Mouse (Mus musculus): ENCODE results near the gene Ankrd44. TPM values are rescaled to one million over a fixed set of nuclear protein-coding genes. Genes with fewer than 3 reads are reported as not detected.

The Ankrd44 gene
- polyA plus RNA-seq, 1 experiment from 2014 or later, result 7.8 TPM

DNA sequence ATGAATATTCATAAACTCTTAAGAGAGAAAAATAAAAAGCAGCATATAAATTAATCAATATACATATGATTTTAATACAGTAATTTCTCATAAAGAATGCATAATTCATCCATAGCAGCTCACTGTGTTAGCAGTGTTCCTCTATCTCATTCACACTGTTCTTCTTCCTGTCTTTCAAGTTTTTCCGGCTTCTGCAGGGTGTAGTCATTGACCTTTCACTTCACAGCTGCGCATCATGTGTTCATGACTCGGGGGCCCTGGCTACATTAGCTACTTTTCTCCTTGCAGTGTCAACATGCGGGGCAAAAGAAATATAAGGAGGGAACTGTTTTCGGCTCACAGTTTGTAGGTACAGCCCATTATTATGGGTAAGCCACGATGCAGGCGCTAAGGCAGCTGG is 314.3 kb downstream of the Ankrd44 start:
- Histone ChIP-seq H3K27ac (replicated peaks) (no peak overlapping the region), H3K9me3 (replicated peaks) (no peaks in the 10 kb centered on the region), H3K36me3 (no peaks in the 10 kb centered on the region), H3K27me3 (ENCODE audit: low read depth, poor library complexity, severe bottlenecking) (no peaks in the 10 kb centered on the region), H3K4me1 (0 out of 2 replicates have a peak, but pooled peaks cover 5% of the 10 kb centered on the region), H3K4me3 (no peak overlapping the region)
- WGBS, result 89% methylated on average over 7 of the region's 7 CpGs
- DNase-seq (ENCODE audit: low spot score), result no peak

DNA sequence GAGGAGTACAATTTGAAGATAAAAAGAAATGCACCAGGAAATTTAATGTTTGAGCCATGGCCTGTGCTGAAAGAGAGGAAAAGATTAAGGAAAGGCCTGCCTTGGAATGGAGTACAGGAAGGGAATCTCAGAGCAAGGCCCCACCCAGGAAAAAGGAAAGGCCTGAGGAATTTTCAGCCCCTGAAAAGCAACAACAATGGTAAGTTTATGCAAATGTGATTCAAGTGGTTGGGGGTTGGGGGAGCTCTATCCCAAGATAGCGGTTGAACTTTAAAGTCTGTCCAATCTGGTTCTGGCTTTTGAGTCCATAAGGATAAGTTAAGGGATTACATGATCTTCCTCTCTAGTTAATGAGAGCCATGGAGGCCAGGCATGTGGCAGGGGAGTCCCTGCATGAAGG is 319.3 kb downstream of the Ankrd44 start:
- H3K9me3 ChIP-seq (replicated peaks), result no peaks in the 10 kb centered on the region
- no peak for DNase-seq (ENCODE audit: low spot score)
- 0 out of 2 replicates have a peak, but pooled peaks cover 5% of the 10 kb centered on the region for H3K4me1 ChIP-seq
- no peak overlapping the region for H3K27ac ChIP-seq (replicated peaks)
- 57% methylated on average over 1 of the region's 1 CpGs for whole genome bisulfite sequencing
- no peaks in the 10 kb centered on the region for H3K36me3 ChIP-seq
- no peak overlapping the region for H3K4me3 ChIP-seq
- no peaks in the 10 kb centered on the region for H3K27me3 ChIP-seq (ENCODE audit: low read depth, poor library complexity, severe bottlenecking)

DNA sequence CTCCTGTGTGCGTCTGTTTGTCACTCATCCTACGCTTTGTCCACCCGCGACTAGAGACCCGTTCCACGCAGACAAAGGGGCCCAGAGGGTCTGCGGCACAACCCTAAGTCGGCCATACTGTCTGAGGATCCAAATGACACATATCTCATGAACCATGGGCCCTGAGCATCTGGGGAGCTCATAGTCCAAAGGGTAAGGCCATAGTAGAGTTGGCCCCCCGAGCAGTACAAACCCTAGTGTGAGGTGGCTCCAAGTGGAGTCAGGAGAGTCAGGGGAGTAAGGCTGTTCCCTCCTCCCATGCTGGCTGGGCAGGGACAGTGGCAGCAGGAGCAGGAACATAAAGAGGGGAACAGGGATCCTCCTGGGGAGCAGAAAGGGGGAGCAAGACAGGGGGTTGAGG is 324.5 kb downstream of the Ankrd44 start:
- H3K27ac ChIP-seq (replicated peaks), result no peak overlapping the region
- no peaks in the 10 kb centered on the region for H3K9me3 ChIP-seq (replicated peaks)
- WGBS, result 96% methylated on average over 9 of the region's 9 CpGs
- no peak overlapping the region for H3K4me3 ChIP-seq
- no peaks in the 10 kb centered on the region for H3K27me3 ChIP-seq (ENCODE audit: low read depth, poor library complexity, severe bottlenecking)
- H3K4me1 ChIP-seq, result no peaks in the 10 kb centered on the region
- H3K36me3 ChIP-seq, result no peaks in the 10 kb centered on the region
- DNase-seq (ENCODE audit: low spot score), result no peak

DNA sequence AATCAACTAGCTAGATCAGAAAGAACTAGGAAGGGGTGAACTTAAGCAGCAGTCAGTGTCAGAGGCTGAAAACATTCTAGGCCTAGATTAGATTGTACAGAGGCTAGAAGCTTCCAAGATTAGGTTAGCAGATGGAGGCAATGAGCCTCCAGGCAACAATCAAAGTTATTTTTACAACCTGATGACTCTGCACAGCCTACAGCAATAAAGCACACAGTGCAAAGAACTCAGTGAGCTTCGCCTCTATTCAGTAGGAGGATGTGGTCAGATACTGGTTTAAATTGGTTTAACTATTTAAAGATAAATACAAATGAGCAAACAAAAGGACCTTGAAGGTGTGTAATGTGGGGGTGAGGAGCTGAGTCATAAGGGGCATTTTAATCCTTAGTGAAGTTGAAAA is 325.9 kb downstream of the Ankrd44 start:
- H3K4me3 ChIP-seq, result no peak overlapping the region
- H3K27me3 ChIP-seq (ENCODE audit: low read depth, poor library complexity, severe bottlenecking), result no peaks in the 10 kb centered on the region
- no peaks in the 10 kb centered on the region for H3K4me1 ChIP-seq
- H3K36me3 ChIP-seq, result no peaks in the 10 kb centered on the region
- no peaks in the 10 kb centered on the region for H3K9me3 ChIP-seq (replicated peaks)
- 90% methylated on average over 1 of the region's 1 CpGs for WGBS
- no peak overlapping the region for H3K27ac ChIP-seq (replicated peaks)
- no peak for DNase-seq (ENCODE audit: low spot score)

DNA sequence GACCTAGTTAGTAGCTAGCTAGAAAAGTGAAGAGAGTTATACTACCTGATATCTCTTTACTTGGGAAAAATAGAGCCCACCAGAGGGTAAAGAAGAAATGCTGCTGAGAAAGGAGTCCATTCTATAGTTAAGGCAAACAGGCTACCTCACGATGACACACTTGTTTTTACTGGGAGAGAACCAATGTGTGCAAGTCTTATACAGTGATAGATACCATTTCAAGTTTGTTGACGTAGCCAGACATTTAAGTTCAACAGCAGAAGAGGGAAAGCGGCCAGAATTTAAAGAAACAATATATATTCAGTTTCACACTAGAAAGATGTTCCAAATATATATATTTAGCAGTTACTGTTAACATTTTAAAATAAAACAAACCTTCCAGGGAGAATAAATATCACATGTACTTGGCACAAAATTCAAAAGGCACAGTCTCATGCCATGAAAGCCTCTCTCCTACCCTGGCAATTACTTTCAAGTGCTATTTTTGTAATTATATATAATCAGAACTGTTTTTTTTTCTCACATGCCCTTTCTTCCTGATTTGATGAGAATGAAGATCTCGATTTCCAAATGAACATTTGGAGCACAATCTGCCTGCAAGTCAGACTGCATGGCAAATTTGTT is 328.5 kb downstream of the Ankrd44 start:
- no peak overlapping the region for H3K4me3 ChIP-seq
- no peaks in the 10 kb centered on the region for H3K36me3 ChIP-seq
- no peaks in the 10 kb centered on the region for H3K27me3 ChIP-seq (ENCODE audit: low read depth, poor library complexity, severe bottlenecking)
- no peaks in the 10 kb centered on the region for H3K4me1 ChIP-seq
- no peak for DNase-seq (ENCODE audit: low spot score)
- WGBS, result 90% methylated on average over 4 of the region's 4 CpGs
- H3K27ac ChIP-seq (replicated peaks), result no peak overlapping the region
- H3K9me3 ChIP-seq (replicated peaks), result no peaks in the 10 kb centered on the region

DNA sequence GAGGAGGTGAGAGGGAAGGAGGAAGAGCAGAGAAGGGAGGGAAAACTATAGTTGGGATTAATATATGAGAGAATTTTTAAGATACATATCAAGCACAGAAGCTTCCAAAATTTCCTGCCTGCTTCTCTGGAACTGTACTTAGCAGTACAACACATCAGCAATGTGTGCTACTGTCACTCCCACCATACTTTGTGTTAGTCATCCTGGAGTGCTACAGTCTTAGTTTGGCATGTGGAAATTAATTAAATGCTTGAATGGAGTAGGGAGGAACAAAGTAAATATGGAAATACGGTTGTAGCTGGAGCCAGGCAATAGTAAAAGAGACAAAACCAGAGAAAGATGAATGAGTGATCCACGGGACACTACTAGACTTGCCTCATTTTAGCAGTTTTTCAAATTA is 330.0 kb downstream of the Ankrd44 start:
- 89% methylated on average over 2 of the region's 2 CpGs for WGBS

More for the DNA sequence above, 330.0 kb downstream of the Ankrd44 start:
- H3K9me3 ChIP-seq (replicated peaks), result no peaks in the 10 kb centered on the region
- no peak for DNase-seq (ENCODE audit: low spot score)
- no peaks in the 10 kb centered on the region for H3K4me1 ChIP-seq
- H3K27ac ChIP-seq (replicated peaks), result no peak overlapping the region
- H3K4me3 ChIP-seq, result no peak overlapping the region
- no peaks in the 10 kb centered on the region for H3K27me3 ChIP-seq (ENCODE audit: low read depth, poor library complexity, severe bottlenecking)
- no peaks in the 10 kb centered on the region for H3K36me3 ChIP-seq

Small RNAs within 50 kb of the gene (microRNA-seq; reads per million reads assigned to microRNA genes)
- gene Gm24053, result not detected

Other genes with a start within 250 kb of the Ankrd44 start
- gene Sf3b1, start 101.1 kb upstream of the Ankrd44 start, polyA plus RNA-seq (2016; fragmentation: Nextera tagmentation; extraction: Ambion mirVana), result 286 and 291 TPM in 2 replicates
- 24.1 and 27.1 TPM in 2 replicates for gene Coq10b, start 126.4 kb upstream of the Ankrd44 start, polyA plus RNA-seq (2016; fragmentation: Nextera tagmentation; extraction: Ambion mirVana)
- 477 and 642 TPM in 2 replicates for gene Hspe1, start 161.7 kb upstream of the Ankrd44 start, polyA plus RNA-seq (2016; fragmentation: Nextera tagmentation; extraction: Ambion mirVana)
- gene Hspd1, start 161.9 kb upstream of the Ankrd44 start, polyA plus RNA-seq (2016; fragmentation: Nextera tagmentation; extraction: Ambion mirVana), result 480 and 571 TPM in 2 replicates
- 129 and 135 TPM in 2 replicates for gene Mob4, start 204.8 kb upstream of the Ankrd44 start, polyA plus RNA-seq (2016; fragmentation: Nextera tagmentation; extraction: Ambion mirVana)